Mouse (Mus musculus): ENCODE measurements at regions not wholly inside any gene's neighbourhood (a gene's known extent, or its start where the extent isn't known, plus 50 kb on each side); places are given as distances from the start of the nearest gene placed in this dataset.

DNA sequence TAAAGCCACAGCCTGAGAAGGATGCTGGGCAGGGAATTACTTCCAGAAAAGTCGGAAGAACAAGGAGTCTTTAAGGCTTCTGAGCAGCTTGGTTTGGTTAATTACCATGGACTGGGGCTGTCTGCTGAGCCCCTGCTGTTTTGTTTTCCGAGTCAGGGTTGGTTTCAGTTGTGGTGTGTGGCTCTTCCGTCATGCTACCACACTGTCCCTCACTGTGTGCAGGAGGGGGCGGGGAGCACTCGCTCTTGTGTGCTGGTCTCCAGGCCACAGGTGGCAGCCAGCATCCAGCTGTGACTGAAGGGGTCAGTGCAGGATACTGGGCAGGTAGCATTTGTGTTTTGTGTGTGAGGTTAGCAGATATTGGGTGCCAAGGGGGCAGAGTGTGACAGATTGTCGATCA, 156.5 kb upstream of the Haao start:
- TF ChIP-seq CTCF (IDR thresholded peaks at IDR 0.05; ENCODE audit: low read depth, low read length) = no peak
- TF ChIP-seq POLR2A (IDR thresholded peaks at IDR 0.05; ENCODE audit: borderline replicate concordance, low read depth, low read length) = no peak
